Mouse (Mus musculus): Measurements from ENCODE around the gene Keap1. TPM values are rescaled to one million over a fixed set of nuclear protein-coding genes. Genes with fewer than 3 reads are reported as not detected.
"Not testable (repeated sequence)": the region's sequence is repeated elsewhere in the genome, so short reads cannot be mapped to it uniquely, and the experiment has no call there.

Keap1 gene
- polyA plus RNA-seq, 1 experiment from 2014 or later: 60.4 TPM

DNA sequence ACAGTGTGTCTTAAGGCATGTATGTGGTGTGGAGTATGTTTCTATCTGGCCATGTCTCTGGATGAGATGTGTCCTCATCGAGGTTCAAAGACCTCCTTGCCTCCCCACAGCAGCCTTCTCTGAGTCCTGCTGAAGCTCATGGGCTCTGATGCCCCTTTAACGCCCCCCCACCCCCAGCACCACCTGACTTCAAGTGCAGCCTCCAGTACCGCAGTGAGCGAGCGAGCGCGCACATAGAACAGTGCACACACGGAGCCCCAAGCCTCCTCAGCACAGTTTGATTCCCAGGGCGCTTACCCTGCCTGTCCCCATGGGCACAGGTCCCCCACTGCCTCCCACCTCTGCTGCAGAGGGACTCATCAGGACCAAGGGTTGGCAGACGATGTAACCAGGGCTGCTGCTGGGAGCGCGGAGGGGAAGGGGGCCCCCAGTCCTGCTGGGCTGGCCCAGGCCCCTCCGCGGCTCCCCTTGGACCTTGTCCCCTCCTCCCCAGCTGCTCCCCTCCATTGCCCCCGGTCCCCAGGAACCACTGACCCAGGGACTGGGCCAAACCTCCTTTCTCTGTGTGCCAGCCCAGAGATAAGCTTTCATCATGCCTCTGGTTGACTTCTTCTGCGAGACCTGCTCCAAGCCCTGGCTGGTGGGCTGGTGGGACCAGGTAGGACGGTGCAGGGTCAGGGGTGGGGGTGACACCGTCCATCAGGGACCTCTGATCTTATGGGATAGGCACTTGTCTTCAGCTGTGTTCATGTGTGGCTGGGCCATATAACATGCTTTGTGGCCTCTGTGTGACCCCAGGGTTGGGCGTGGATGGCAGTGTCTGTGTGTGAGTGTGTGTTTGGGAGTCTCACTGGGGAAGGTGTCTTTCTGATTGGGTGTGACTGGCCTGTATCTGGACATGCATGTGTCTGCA lies 42.4 kb downstream of the Keap1 start:
- Histone ChIP-seq H3K36me3 (ENCODE audit: control insufficient read depth, insufficient read depth, low read length) (peaks cover 2% of the 10 kb centered on the region; the same call in 1 of the 2 replicates), H3K9me3 (ENCODE audit: control insufficient read depth, low read length) (no peaks in the 10 kb centered on the region), H3K4me2 (ENCODE audit: low read depth, low read length) (peak overlapping the region; percentile 38), H3K27ac (ENCODE audit: low read length) (no peak overlapping the region), H3K9ac (ENCODE audit: low read length) (peak overlapping the region; percentile 50), H3K27me3 (ENCODE audit: control insufficient read depth, insufficient read depth, low read depth, low read length) (no peaks in the 10 kb centered on the region), H3K4me1 (replicated peaks; ENCODE audit: control insufficient read depth, insufficient read depth, low read length) (peaks cover 4% of the 10 kb centered on the region; the same call in 1 of the 2 replicates), H3K4me3 (ENCODE audit: low read length) (peak overlapping the region; percentile 35)
- peak; percentile 64 for ATAC-seq (ENCODE audit: low read depth)
- WGBS: 28% methylated on average over 19 of the region's 19 CpGs

DNA sequence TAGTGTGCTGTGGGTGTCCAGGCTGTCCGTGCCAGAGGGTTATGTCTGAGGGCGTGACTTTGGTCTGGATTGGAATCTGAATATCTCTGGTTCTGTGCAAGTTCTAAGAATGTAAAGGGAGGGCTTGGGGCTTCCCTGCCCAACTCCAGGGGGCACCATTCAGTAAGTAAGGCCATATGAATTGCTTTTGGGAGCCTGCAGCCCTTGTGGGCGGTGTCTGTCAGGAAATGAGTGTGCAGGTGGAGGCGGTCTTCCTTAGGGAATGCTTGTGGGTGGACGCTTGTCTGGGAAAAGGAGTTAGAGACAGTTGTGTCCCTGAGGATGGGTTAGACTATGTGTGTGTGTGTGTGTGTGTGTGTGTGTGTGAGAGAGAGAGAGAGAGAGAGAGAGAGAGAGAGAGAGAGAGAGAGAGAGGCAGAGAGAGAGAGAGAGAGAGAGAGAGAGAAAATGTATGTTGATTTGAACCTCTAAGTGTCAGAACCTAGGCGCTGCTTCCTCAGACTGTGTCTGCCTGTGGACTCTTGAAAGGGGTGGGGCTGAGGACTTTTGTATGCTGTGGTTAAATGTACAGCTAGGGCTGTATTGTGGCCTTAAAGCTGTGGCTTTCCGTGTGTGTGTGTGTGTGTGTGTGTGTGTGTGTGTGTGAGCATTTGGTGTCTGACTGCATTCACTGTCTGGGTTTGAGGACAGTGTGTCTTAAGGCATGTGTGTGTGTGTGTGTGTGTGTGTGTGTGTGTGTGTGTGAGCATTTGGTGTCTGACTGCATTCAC lies 43.2 kb downstream of the Keap1 start:
- H3K4me1 ChIP-seq (replicated peaks; ENCODE audit: control insufficient read depth, insufficient read depth, low read length); H3K4me2 ChIP-seq (ENCODE audit: low read depth, low read length); H3K36me3 ChIP-seq (ENCODE audit: control insufficient read depth, insufficient read depth, low read length); H3K4me3 ChIP-seq (ENCODE audit: low read length); H3K9me3 ChIP-seq (ENCODE audit: control insufficient read depth, low read length); H3K9ac ChIP-seq (ENCODE audit: low read length); H3K27me3 ChIP-seq (ENCODE audit: control insufficient read depth, insufficient read depth, low read depth, low read length); H3K27ac ChIP-seq (ENCODE audit: low read length): not testable (repeated sequence)
- 45% methylated on average over 7 of the region's 7 CpGs for WGBS
- ATAC-seq (ENCODE audit: low read depth): peak; percentile 75

- no peaks in the 10 kb centered on the region for H3K36me3 ChIP-seq (ENCODE audit: control insufficient read depth, insufficient read depth, low read length)
- no peak overlapping the region for H3K9ac ChIP-seq (ENCODE audit: low read length)
- no peak for ATAC-seq (ENCODE audit: low read depth)
- H3K9me3 ChIP-seq (ENCODE audit: control insufficient read depth, low read length): no peaks in the 10 kb centered on the region
- H3K27ac ChIP-seq (ENCODE audit: low read length): no peak overlapping the region
- H3K4me3 ChIP-seq (ENCODE audit: low read length): no peak overlapping the region
- H3K4me2 ChIP-seq (ENCODE audit: low read depth, low read length): no peak overlapping the region
- peaks cover 4% of the 10 kb centered on the region; the same call in 1 of the 2 replicates for H3K4me1 ChIP-seq (replicated peaks; ENCODE audit: control insufficient read depth, insufficient read depth, low read length)
- H3K27me3 ChIP-seq (ENCODE audit: control insufficient read depth, insufficient read depth, low read depth, low read length): no peaks in the 10 kb centered on the region
- WGBS: 65% methylated on average over 4 of the region's 4 CpGs
These were observed 44.2 kb downstream of the Keap1 start for GRCm38 (mm10) chr9:21194787-21195493.

DNA sequence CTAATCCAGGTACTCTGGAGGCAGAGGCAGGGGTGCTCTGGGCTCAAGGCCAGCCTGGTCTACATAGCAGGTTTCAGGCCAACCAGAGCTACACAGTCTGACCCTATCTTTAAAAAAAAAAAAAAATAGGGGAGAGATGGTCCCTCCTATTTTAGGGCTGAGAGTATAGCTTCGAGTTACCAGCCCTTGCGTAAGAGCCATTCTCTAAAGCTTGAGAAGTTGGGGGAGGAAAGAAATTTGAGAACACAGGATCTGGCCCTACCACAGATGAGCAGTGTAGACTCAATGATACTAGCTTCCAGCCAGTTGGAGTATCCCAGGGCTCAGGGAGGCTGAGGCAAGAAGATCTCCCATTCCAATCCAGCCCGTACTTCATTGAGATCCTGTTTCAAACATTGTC lies 45.4 kb downstream of the Keap1 start:
- Histone ChIP-seq H3K4me3 (ENCODE audit: low read length) (no peak overlapping the region), H3K27ac (ENCODE audit: low read length) (no peak overlapping the region), H3K9me3 (ENCODE audit: control insufficient read depth, low read length) (no peaks in the 10 kb centered on the region), H3K4me1 (replicated peaks; ENCODE audit: control insufficient read depth, insufficient read depth, low read length) (peaks cover 4% of the 10 kb centered on the region; the same call in 1 of the 2 replicates), H3K9ac (ENCODE audit: low read length) (no peak overlapping the region), H3K27me3 (ENCODE audit: control insufficient read depth, insufficient read depth, low read depth, low read length) (no peaks in the 10 kb centered on the region), H3K36me3 (ENCODE audit: control insufficient read depth, insufficient read depth, low read length) (no peaks in the 10 kb centered on the region), H3K4me2 (ENCODE audit: low read depth, low read length) (no peak overlapping the region)
- ATAC-seq (ENCODE audit: low read depth): no peak
- WGBS: 71% methylated on average over 3 of the region's 3 CpGs

DNA sequence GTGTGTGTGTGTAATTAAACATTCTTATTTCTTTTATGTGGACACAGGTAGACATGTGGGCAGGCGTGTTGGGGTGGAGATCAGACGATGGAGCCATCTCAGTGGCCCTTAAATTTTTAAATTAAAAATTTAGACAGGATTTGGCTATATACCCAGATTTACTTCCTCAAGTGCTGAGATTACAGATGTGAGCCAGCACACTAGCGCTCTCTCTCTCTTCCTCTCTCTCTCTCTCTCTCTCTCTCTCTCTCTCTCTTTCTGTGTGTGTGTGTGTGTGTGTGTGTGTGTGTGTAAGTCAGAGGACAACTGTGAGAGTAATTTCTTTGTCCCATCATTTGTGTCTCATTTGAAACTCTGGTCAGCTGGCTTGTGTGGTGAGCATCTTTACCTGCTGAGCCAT lies 48.5 kb downstream of the Keap1 start:
- H3K27me3 ChIP-seq (ENCODE audit: control insufficient read depth, insufficient read depth, low read depth, low read length): no peaks in the 10 kb centered on the region
- 70% methylated on average over 3 of the region's 3 CpGs for WGBS
- no peaks in the 10 kb centered on the region for H3K36me3 ChIP-seq (ENCODE audit: control insufficient read depth, insufficient read depth, low read length)
- no peaks in the 10 kb centered on the region for H3K9me3 ChIP-seq (ENCODE audit: control insufficient read depth, low read length)
- no peak overlapping the region for H3K9ac ChIP-seq (ENCODE audit: low read length)
- ATAC-seq (ENCODE audit: low read depth): no peak
- H3K4me3 ChIP-seq (ENCODE audit: low read length): no peak overlapping the region
- H3K4me2 ChIP-seq (ENCODE audit: low read depth, low read length): no peak overlapping the region
- peaks cover 3% of the 10 kb centered on the region; the same call in 1 of the 2 replicates for H3K4me1 ChIP-seq (replicated peaks; ENCODE audit: control insufficient read depth, insufficient read depth, low read length)
- H3K27ac ChIP-seq (ENCODE audit: low read length): no peak overlapping the region

- WGBS: 34% methylated on average over 7 of the region's 7 CpGs
- H3K27ac ChIP-seq (ENCODE audit: low read length): no peak overlapping the region
- no peak overlapping the region for H3K4me2 ChIP-seq (ENCODE audit: low read depth, low read length)
- H3K27me3 ChIP-seq (ENCODE audit: control insufficient read depth, insufficient read depth, low read depth, low read length): no peaks in the 10 kb centered on the region
- ATAC-seq (ENCODE audit: low read depth): no peak
- no peak overlapping the region for H3K4me3 ChIP-seq (ENCODE audit: low read length)
- no peaks in the 10 kb centered on the region for H3K9me3 ChIP-seq (ENCODE audit: control insufficient read depth, low read length)
- no peaks in the 10 kb centered on the region for H3K36me3 ChIP-seq (ENCODE audit: control insufficient read depth, insufficient read depth, low read length)
- no peaks in the 10 kb centered on the region for H3K4me1 ChIP-seq (replicated peaks; ENCODE audit: control insufficient read depth, insufficient read depth, low read length)
- no peak overlapping the region for H3K9ac ChIP-seq (ENCODE audit: low read length)
These were observed 49.3 kb downstream of the Keap1 start for GRCm38 (mm10) chr9:21189905-21190304.

DNA sequence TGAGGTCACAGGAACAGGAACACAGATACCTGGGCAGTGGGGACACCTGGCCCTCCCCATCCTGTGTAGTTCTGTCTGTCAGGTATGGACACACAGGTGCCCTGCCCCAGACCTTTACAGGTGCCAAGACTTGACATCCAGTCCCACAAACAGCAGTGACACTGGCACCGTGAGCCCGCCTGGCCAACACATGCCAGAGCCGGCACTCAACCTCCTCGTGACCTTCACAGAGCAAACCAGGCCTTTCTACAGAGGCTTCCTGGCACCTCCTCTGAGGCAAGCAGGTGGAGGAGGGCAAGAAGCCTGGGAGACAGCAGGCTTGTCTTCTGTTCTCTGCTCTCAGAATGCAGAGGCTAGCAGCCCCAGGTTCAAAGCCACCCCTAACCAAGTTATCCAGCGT lies 53.7 kb downstream of the Keap1 start:
- WGBS: 69% methylated on average over 5 of the region's 5 CpGs
- no peaks in the 10 kb centered on the region for H3K27me3 ChIP-seq (ENCODE audit: control insufficient read depth, insufficient read depth, low read depth, low read length)
- H3K4me3 ChIP-seq (ENCODE audit: low read length): no peak overlapping the region
- H3K4me2 ChIP-seq (ENCODE audit: low read depth, low read length): no peak overlapping the region
- no peaks in the 10 kb centered on the region for H3K9me3 ChIP-seq (ENCODE audit: control insufficient read depth, low read length)
- ATAC-seq (ENCODE audit: low read depth): no peak
- H3K4me1 ChIP-seq (replicated peaks; ENCODE audit: control insufficient read depth, insufficient read depth, low read length): peaks cover 14% of the 10 kb centered on the region
- no peak overlapping the region for H3K9ac ChIP-seq (ENCODE audit: low read length)
- no peak overlapping the region for H3K27ac ChIP-seq (ENCODE audit: low read length)
- H3K36me3 ChIP-seq (ENCODE audit: control insufficient read depth, insufficient read depth, low read length): no peaks in the 10 kb centered on the region

GRCm38 (mm10) chr9:21184733-21185132 lies 54.4 kb downstream of the Keap1 start:
- no peaks in the 10 kb centered on the region for H3K36me3 ChIP-seq (ENCODE audit: control insufficient read depth, insufficient read depth, low read length)
- H3K4me3 ChIP-seq (ENCODE audit: low read length): no peak overlapping the region
- no peaks in the 10 kb centered on the region for H3K27me3 ChIP-seq (ENCODE audit: control insufficient read depth, insufficient read depth, low read depth, low read length)
- WGBS: 16% methylated on average over 2 of the region's 2 CpGs
- no peak overlapping the region; the same call in 1 of the 2 replicates for H3K9ac ChIP-seq (ENCODE audit: low read length)
- ATAC-seq (ENCODE audit: low read depth): peak; percentile 18; the same call in 1 of the 2 replicates
- H3K27ac ChIP-seq (ENCODE audit: low read length): no peak overlapping the region
- H3K9me3 ChIP-seq (ENCODE audit: control insufficient read depth, low read length): no peaks in the 10 kb centered on the region
- peaks cover 14% of the 10 kb centered on the region for H3K4me1 ChIP-seq (replicated peaks; ENCODE audit: control insufficient read depth, insufficient read depth, low read length)
- H3K4me2 ChIP-seq (ENCODE audit: low read depth, low read length): no peak overlapping the region; the same call in 1 of the 2 replicates

Data from lung, embryonic 16.5 days (tissue).